Mouse (Mus musculus): ENCODE results near the gene Aen. TPM values are rescaled to one million over a fixed set of nuclear protein-coding genes. Genes with fewer than 3 reads are reported as not detected.

Aen gene
- polyA plus RNA-seq, 1 experiment from 2014 or later: 37.4 TPM

- Histone ChIP-seq H3K27me3 (replicated peaks; ENCODE audit: control insufficient read depth, insufficient read depth, low read length) (no peaks in the 10 kb centered on the region), H3K9me3 (ENCODE audit: control insufficient read depth, low read length) (no peaks in the 10 kb centered on the region), H3K4me3 (ENCODE audit: low read depth, low read length) (no peak overlapping the region), H3K4me1 (replicated peaks; ENCODE audit: control insufficient read depth, insufficient read depth, low read length) (no peaks in the 10 kb centered on the region), H3K27ac (ENCODE audit: low read depth) (no peak overlapping the region), H3K9ac (ENCODE audit: low read length) (no peak overlapping the region), H3K36me3 (ENCODE audit: control insufficient read depth, insufficient read depth, low read length) (no peaks in the 10 kb centered on the region), H3K4me2 (ENCODE audit: low read length) (no peak overlapping the region)
- DNase-seq (ENCODE audit: low spot score) (no peak), ATAC-seq (replicated peaks; ENCODE audit: low FRiP score, low TSS enrichment, low read depth) (no peak)
- WGBS: 83% methylated on average over 9 of the region's 9 CpGs
Observed at GRCm38 (mm10) chr7:78926156-78926555, 30.5 kb downstream of the Aen start.

- H3K4me3 ChIP-seq (ENCODE audit: low read depth, low read length): no peak overlapping the region
- 80% methylated on average over 3 of the region's 3 CpGs for WGBS
- DNase-seq (ENCODE audit: low spot score) (no peak), ATAC-seq (replicated peaks; ENCODE audit: low FRiP score, low TSS enrichment, low read depth) (no peak)
- H3K27ac ChIP-seq (ENCODE audit: low read depth): no peak overlapping the region
- H3K4me1 ChIP-seq (replicated peaks; ENCODE audit: control insufficient read depth, insufficient read depth, low read length): no peaks in the 10 kb centered on the region
- no peaks in the 10 kb centered on the region for H3K9me3 ChIP-seq (ENCODE audit: control insufficient read depth, low read length)
- no peak overlapping the region for H3K4me2 ChIP-seq (ENCODE audit: low read length)
- no peaks in the 10 kb centered on the region for H3K27me3 ChIP-seq (replicated peaks; ENCODE audit: control insufficient read depth, insufficient read depth, low read length)
- H3K36me3 ChIP-seq (ENCODE audit: control insufficient read depth, insufficient read depth, low read length): no peaks in the 10 kb centered on the region
- H3K9ac ChIP-seq (ENCODE audit: low read length): no peak overlapping the region
Observed at GRCm38 (mm10) chr7:78927266-78927665, 31.6 kb downstream of the Aen start.

GRCm38 (mm10) chr7:78938957-78939602, 43.4 kb downstream of the Aen start:
- WGBS: 57% methylated on average over 19 of the region's 19 CpGs

GRCm38 (mm10) chr7:78940971-78941370, 45.3 kb downstream of the Aen start:
- Histone ChIP-seq H3K4me1 (replicated peaks; ENCODE audit: control insufficient read depth, insufficient read depth, low read length) (no peaks in the 10 kb centered on the region), H3K36me3 (ENCODE audit: control insufficient read depth, insufficient read depth, low read length) (no peaks in the 10 kb centered on the region), H3K9ac (ENCODE audit: low read length) (no peak overlapping the region), H3K27ac (ENCODE audit: low read depth) (no peak overlapping the region), H3K27me3 (replicated peaks; ENCODE audit: control insufficient read depth, insufficient read depth, low read length) (no peaks in the 10 kb centered on the region), H3K9me3 (ENCODE audit: control insufficient read depth, low read length) (no peaks in the 10 kb centered on the region), H3K4me3 (ENCODE audit: low read depth, low read length) (no peak overlapping the region), H3K4me2 (ENCODE audit: low read length) (no peak overlapping the region)
- DNase-seq (ENCODE audit: low spot score) (no peak), ATAC-seq (replicated peaks; ENCODE audit: low FRiP score, low TSS enrichment, low read depth) (no peak)
- WGBS: 95% methylated on average over 3 of the region's 3 CpGs

More at GRCm38 (mm10) chr7:78938957-78939602, 43.4 kb downstream of the Aen start:
- Histone ChIP-seq H3K4me1 (replicated peaks; ENCODE audit: control insufficient read depth, insufficient read depth, low read length) (no peaks in the 10 kb centered on the region), H3K4me2 (ENCODE audit: low read length) (no peak overlapping the region), H3K9me3 (ENCODE audit: control insufficient read depth, low read length) (no peaks in the 10 kb centered on the region), H3K9ac (ENCODE audit: low read length) (no peak overlapping the region), H3K4me3 (ENCODE audit: low read depth, low read length) (no peak overlapping the region), H3K27me3 (replicated peaks; ENCODE audit: control insufficient read depth, insufficient read depth, low read length) (no peaks in the 10 kb centered on the region), H3K27ac (ENCODE audit: low read depth) (no peak overlapping the region), H3K36me3 (ENCODE audit: control insufficient read depth, insufficient read depth, low read length) (no peaks in the 10 kb centered on the region)
- DNase-seq (ENCODE audit: low spot score) (no peak), ATAC-seq (replicated peaks; ENCODE audit: low FRiP score, low TSS enrichment, low read depth) (no peak)

- Histone ChIP-seq H3K9me3 (ENCODE audit: control insufficient read depth, low read length) (no peaks in the 10 kb centered on the region), H3K4me3 (ENCODE audit: low read depth, low read length) (no peak overlapping the region), H3K9ac (ENCODE audit: low read length) (no peak overlapping the region), H3K27ac (ENCODE audit: low read depth) (no peak overlapping the region), H3K36me3 (ENCODE audit: control insufficient read depth, insufficient read depth, low read length) (no peaks in the 10 kb centered on the region), H3K4me1 (replicated peaks; ENCODE audit: control insufficient read depth, insufficient read depth, low read length) (no peaks in the 10 kb centered on the region), H3K4me2 (ENCODE audit: low read length) (no peak overlapping the region), H3K27me3 (replicated peaks; ENCODE audit: control insufficient read depth, insufficient read depth, low read length) (no peaks in the 10 kb centered on the region)
- ATAC-seq (replicated peaks; ENCODE audit: low FRiP score, low TSS enrichment, low read depth): no peak
- 90% methylated on average over 2 of the region's 2 CpGs for WGBS
- no peak for DNase-seq (ENCODE audit: low spot score)
Observed at GRCm38 (mm10) chr7:78942544-78942943, 46.9 kb downstream of the Aen start.

GRCm38 (mm10) chr7:78953886-78954572, 58.4 kb downstream of the Aen start:
- H3K27ac ChIP-seq (ENCODE audit: low read depth): no peak overlapping the region
- H3K4me1 ChIP-seq (replicated peaks; ENCODE audit: control insufficient read depth, insufficient read depth, low read length): no peaks in the 10 kb centered on the region
- no peak overlapping the region for H3K4me2 ChIP-seq (ENCODE audit: low read length)
- H3K4me3 ChIP-seq (ENCODE audit: low read depth, low read length): no peak overlapping the region
- WGBS: 22% methylated on average over 11 of the region's 11 CpGs
- no peaks in the 10 kb centered on the region for H3K9me3 ChIP-seq (ENCODE audit: control insufficient read depth, low read length)
- ATAC-seq (replicated peaks; ENCODE audit: low FRiP score, low TSS enrichment, low read depth) (no peak), DNase-seq (ENCODE audit: low spot score) (no peak)
- H3K27me3 ChIP-seq (replicated peaks; ENCODE audit: control insufficient read depth, insufficient read depth, low read length): no peaks in the 10 kb centered on the region
- no peak overlapping the region for H3K9ac ChIP-seq (ENCODE audit: low read length)
- no peaks in the 10 kb centered on the region for H3K36me3 ChIP-seq (ENCODE audit: control insufficient read depth, insufficient read depth, low read length)

- H3K9ac ChIP-seq (ENCODE audit: low read length): no peak overlapping the region
- no peak for ATAC-seq (replicated peaks; ENCODE audit: low FRiP score, low TSS enrichment, low read depth)
- H3K36me3 ChIP-seq (ENCODE audit: control insufficient read depth, insufficient read depth, low read length): no peaks in the 10 kb centered on the region
- no peak overlapping the region for H3K27ac ChIP-seq (ENCODE audit: low read depth)
- no peaks in the 10 kb centered on the region for H3K9me3 ChIP-seq (ENCODE audit: control insufficient read depth, low read length)
- no peak for DNase-seq (ENCODE audit: low spot score)
- no peak overlapping the region for H3K4me3 ChIP-seq (ENCODE audit: low read depth, low read length)
- 79% methylated on average over 6 of the region's 6 CpGs for WGBS
- H3K4me1 ChIP-seq (replicated peaks; ENCODE audit: control insufficient read depth, insufficient read depth, low read length): no peaks in the 10 kb centered on the region
- H3K4me2 ChIP-seq (ENCODE audit: low read length): no peak overlapping the region
- H3K27me3 ChIP-seq (replicated peaks; ENCODE audit: control insufficient read depth, insufficient read depth, low read length): no peaks in the 10 kb centered on the region
Observed at GRCm38 (mm10) chr7:78954619-78955018, 59.0 kb downstream of the Aen start.

GRCm38 (mm10) chr7:78955086-78955485, 59.4 kb downstream of the Aen start:
- 85% methylated on average over 6 of the region's 6 CpGs for WGBS
- no peaks in the 10 kb centered on the region for H3K9me3 ChIP-seq (ENCODE audit: control insufficient read depth, low read length)
- ATAC-seq (replicated peaks; ENCODE audit: low FRiP score, low TSS enrichment, low read depth) (no peak), DNase-seq (ENCODE audit: low spot score) (no peak)
- H3K36me3 ChIP-seq (ENCODE audit: control insufficient read depth, insufficient read depth, low read length): no peaks in the 10 kb centered on the region
- H3K9ac ChIP-seq (ENCODE audit: low read length): no peak overlapping the region
- no peak overlapping the region for H3K27ac ChIP-seq (ENCODE audit: low read depth)
- no peaks in the 10 kb centered on the region for H3K4me1 ChIP-seq (replicated peaks; ENCODE audit: control insufficient read depth, insufficient read depth, low read length)
- H3K4me2 ChIP-seq (ENCODE audit: low read length): no peak overlapping the region
- H3K27me3 ChIP-seq (replicated peaks; ENCODE audit: control insufficient read depth, insufficient read depth, low read length): no peaks in the 10 kb centered on the region
- H3K4me3 ChIP-seq (ENCODE audit: low read depth, low read length): no peak overlapping the region

Measured in intestine, embryonic 14.5 days (tissue).